Mouse (Mus musculus) left cerebral cortex, postnatal 4 days (tissue): Measurements from ENCODE around the gene Rgs3. TPM values are rescaled to one million over a fixed set of nuclear protein-coding genes. Genes with fewer than 3 reads are reported as not detected.
"Not testable (repeated sequence)": the region's sequence is repeated elsewhere in the genome, so short reads cannot be mapped to it uniquely, and the experiment has no call there.

Source experiments
- DNase-seq: peaks from one replicate; pipeline ENCODE4 v3.0.0-alpha.2; 2022
- intact Hi-C: fragments of 180-260 bp; cut with DNase I; formaldehyde crosslinking; loops from one replicate; pipeline ENCODE4 v1.15.1; 2025
- total RNA-seq, 2 experiments: library from RNA; stranded (reverse); gene quantifications; 2 replicates each; pipeline ENCODE4 v1.2.3; 2021

The Rgs3 gene
- total RNA-seq, 2 experiments from 2014 or later, result 46.7 to 46.8 TPM

GRCm38 (mm10) chr4:62544801-62545200 is 14.8 kb upstream of the Rgs3 start:
- DNase-seq, result no peak
- intact Hi-C loops, result no loop called here

- no peak for DNase-seq
- intact Hi-C loops, result no loop called here
These were observed 7.7 kb upstream of the Rgs3 start for GRCm38 (mm10) chr4:62551966-62552365.

- intact Hi-C loops, result no loop called here
- no peak for DNase-seq
These were observed 2.2 kb upstream of the Rgs3 start for GRCm38 (mm10) chr4:62557436-62557835.

GRCm38 (mm10) chr4:62560963-62561629 is 1.4 kb downstream of the Rgs3 start:
- intact Hi-C loops, result loop anchor here (5.0 to 10.0 kb wide), 3 partner anchors 136 to 574 kb away; no protein-coding TSS in a partner anchor
- peak; percentile 75 for DNase-seq

- no peak for DNase-seq
- intact Hi-C loops, result loop anchor here (5.0 to 10.0 kb wide), 3 partner anchors 136 to 573 kb away; no protein-coding TSS in a partner anchor
These were observed 2.0 kb downstream of the Rgs3 start for GRCm38 (mm10) chr4:62561630-62562001.

- DNase-seq, result no peak
- intact Hi-C loops, result loop anchor here (5.0 to 10.0 kb wide), 3 partner anchors 135 to 573 kb away; no protein-coding TSS in a partner anchor
These were observed 2.4 kb downstream of the Rgs3 start for GRCm38 (mm10) chr4:62562006-62562405.

GRCm38 (mm10) chr4:62566530-62566929 is 6.9 kb downstream of the Rgs3 start:
- DNase-seq, result no peak
- intact Hi-C loops, result loop anchor here (10.0 kb wide), 1 partner anchor 568 kb away; no protein-coding TSS in a partner anchor

- intact Hi-C loops, result loop anchor here (10.0 kb wide), 1 partner anchor 567 kb away; no protein-coding TSS in a partner anchor
- DNase-seq, result no peak
These were observed 8.0 kb downstream of the Rgs3 start for GRCm38 (mm10) chr4:62567696-62568095.

GRCm38 (mm10) chr4:62568359-62568758 is 8.7 kb downstream of the Rgs3 start:
- intact Hi-C loops, result loop anchor here (10.0 kb wide), 1 partner anchor 566 kb away; no protein-coding TSS in a partner anchor
- no peak for DNase-seq

GRCm38 (mm10) chr4:62569603-62570002 is 10.0 kb downstream of the Rgs3 start:
- intact Hi-C loops, result loop anchor here (10.0 kb wide), 1 partner anchor 565 kb away; no protein-coding TSS in a partner anchor
- DNase-seq, result no peak

- DNase-seq, result no peak
- intact Hi-C loops, result no loop called here
These were observed 10.4 kb downstream of the Rgs3 start for GRCm38 (mm10) chr4:62570029-62570428.

GRCm38 (mm10) chr4:62582365-62583264 is 23.0 kb downstream of the Rgs3 start:
- intact Hi-C loops, result no loop called here
- DNase-seq, result peak; percentile 98

- peak; percentile 93 for DNase-seq
These were observed 23.8 kb downstream of the Rgs3 start for GRCm38 (mm10) chr4:62583265-62584092.

GRCm38 (mm10) chr4:62587067-62587466 is 27.4 kb downstream of the Rgs3 start:
- intact Hi-C loops, result no loop called here
- DNase-seq, result no peak

More at GRCm38 (mm10) chr4:62583265-62584092, 23.8 kb downstream of the Rgs3 start:
- intact Hi-C loops, result no loop called here

- intact Hi-C loops, result no loop called here
These were observed 31.2 kb downstream of the Rgs3 start for GRCm38 (mm10) chr4:62590878-62591277.

GRCm38 (mm10) chr4:62591326-62591725 is 31.7 kb downstream of the Rgs3 start:
- peak; percentile 47 for DNase-seq
- intact Hi-C loops, result no loop called here

More at GRCm38 (mm10) chr4:62590878-62591277, 31.2 kb downstream of the Rgs3 start:
- no peak for DNase-seq

GRCm38 (mm10) chr4:62593546-62594240 is 34.0 kb downstream of the Rgs3 start:
- intact Hi-C loops, DNase-seq: not testable (repeated sequence)

- intact Hi-C loops, result no loop called here
- DNase-seq, result no peak
These were observed 34.8 kb downstream of the Rgs3 start for GRCm38 (mm10) chr4:62594442-62594841.

- intact Hi-C loops, result no loop called here
- peak; percentile 73 for DNase-seq
These were observed 36.4 kb downstream of the Rgs3 start for GRCm38 (mm10) chr4:62596051-62596450.

- no peak for DNase-seq
- intact Hi-C loops, result no loop called here
These were observed 40.9 kb downstream of the Rgs3 start for GRCm38 (mm10) chr4:62600549-62600948.
